In genomic region chr19:3868290-3868689, GRCm38 (mm10) we compare ENCODE assay signal across 15 mouse cellular contexts.
"Had no signal": no experiment of that assay in that cellular context is flagged by ENCODE, and none has a peak within 500 bp of the region (broad histone marks: within the 10 kb centered on the region; RNA-seq: fewer than 3 reads in every experiment).

No protein-coding gene starts in this region.

- DNase-seq: kidney, adult 2 months; kidney, postnatal 14 days; lung, adult 18-20 months; lung, postnatal 4 days; midbrain, embryonic 14.5 days; retina, postnatal 1 day; spleen, adult 18-20 months; thymus, adult 18-20 months; thymus, postnatal 14 days had no signal

- H3K9ac ChIP-seq: kidney, embryonic 15.5 days; liver, embryonic 14.5 days; neural tube, embryonic 12.5 days had no signal

- H3K4me3 ChIP-seq: kidney, embryonic 15.5 days; left cerebral cortex, adult 2 months; midbrain, embryonic 10.5 days; neural tube, embryonic 12.5 days had no signal

- H3K4me1 ChIP-seq: midbrain, embryonic 10.5 days; neural tube, embryonic 12.5 days had no signal

- H3K4me2 ChIP-seq: kidney, embryonic 15.5 days; neural tube, embryonic 12.5 days had no signal

- H3K27me3 ChIP-seq: kidney, embryonic 15.5 days; neural tube, embryonic 12.5 days had no signal

- H3K27ac ChIP-seq: kidney, embryonic 15.5 days; left cerebral cortex, adult 2 months; liver, embryonic 14.5 days; midbrain, embryonic 10.5 days; neural tube, embryonic 12.5 days had no signal

- H3K9me3 ChIP-seq: neural tube, embryonic 12.5 days had no signal

- ATAC-seq: lung, postnatal 0 days had no signal
